Mouse (Mus musculus): ENCODE measurements around the gene Pomc. TPM values are rescaled to one million over a fixed set of nuclear protein-coding genes. Genes with fewer than 3 reads are reported as not detected.
A peak's percentile ranks its signal among the peaks of the same experiment; 100 is the strongest.

Pomc gene
- total and polyA plus RNA-seq, 2 experiments from 2014 or later, result 1.2 TPM; not detected in 1

GRCm38 (mm10) chr12:3955371-3955770 is 620 bp downstream of the Pomc start:
- TF ChIP-seq CTCF (IDR thresholded peaks at IDR 0.05; ENCODE audit: low read depth) (no peak), EP300 (IDR thresholded peaks at IDR 0.05; ENCODE audit: low read depth) (no peak)
- no peak overlapping the region for H3K4me2 ChIP-seq (ENCODE audit: low read depth, low read length)
- no peak overlapping the region for H3K27ac ChIP-seq (ENCODE audit: low read depth)
- peaks cover 4% of the 10 kb centered on the region; the same call in 1 of the 2 replicates for H3K4me1 ChIP-seq (ENCODE audit: control insufficient read depth, insufficient read depth)
- ATAC-seq (ENCODE audit: insufficient read depth, low read depth) (no peak), DNase-seq (ENCODE audit: low spot score) (peak; percentile 13)
- H3K27me3 ChIP-seq (ENCODE audit: control insufficient read depth, insufficient read depth, low read length), result peaks cover 23% of the 10 kb centered on the region
- 28% methylated on average over 10 of the region's 10 CpGs for WGBS
- H3K4me3 ChIP-seq (ENCODE audit: low read depth, low read length), result no peak overlapping the region
- H3K36me3 ChIP-seq (replicated peaks; ENCODE audit: control insufficient read depth, insufficient read depth, low read length), result no peaks in the 10 kb centered on the region
- H3K9me3 ChIP-seq (replicated peaks; ENCODE audit: control insufficient read depth, low read length), result no peaks in the 10 kb centered on the region
- no peak overlapping the region for H3K9ac ChIP-seq (replicated peaks; ENCODE audit: low read depth, low read length)

DNA sequence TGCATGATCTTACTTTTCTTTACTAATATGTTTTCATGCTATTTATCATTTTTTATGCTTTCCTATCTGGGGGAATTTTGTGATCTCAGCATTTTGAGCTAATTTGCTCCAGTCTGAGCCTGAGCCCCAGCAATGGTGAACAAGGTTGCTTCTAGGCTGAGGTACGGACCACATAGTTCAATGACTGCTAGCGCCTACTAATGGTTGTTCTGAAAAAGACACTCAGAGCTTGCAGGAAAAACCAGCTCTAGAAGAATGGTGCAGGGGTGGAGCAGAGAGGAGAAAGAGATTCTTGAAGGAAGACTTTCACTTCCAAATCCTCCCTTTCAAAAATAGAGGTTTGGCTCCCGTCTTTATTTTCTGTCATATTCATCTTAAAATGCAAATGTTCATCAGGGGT is 1.6 kb downstream of the Pomc start:
- DNase-seq (ENCODE audit: low spot score), result no peak
- no peaks in the 10 kb centered on the region for H3K9me3 ChIP-seq (replicated peaks; ENCODE audit: control insufficient read depth, low read length)
- no peak overlapping the region for H3K4me2 ChIP-seq (ENCODE audit: low read depth, low read length)
- peak; percentile 26 for TF ChIP-seq CTCF (IDR thresholded peaks at IDR 0.05; ENCODE audit: low read depth)
- TF ChIP-seq EP300 (IDR thresholded peaks at IDR 0.05; ENCODE audit: low read depth), result no peak
- peaks cover 9% of the 10 kb centered on the region; the same call in 1 of the 2 replicates for H3K4me1 ChIP-seq (ENCODE audit: control insufficient read depth, insufficient read depth)
- H3K9ac ChIP-seq (replicated peaks; ENCODE audit: low read depth, low read length), result no peak overlapping the region
- WGBS, result 17% methylated on average over 3 of the region's 3 CpGs
- no peak overlapping the region for H3K27ac ChIP-seq (ENCODE audit: low read depth)
- no peak overlapping the region for H3K4me3 ChIP-seq (ENCODE audit: low read depth, low read length)
- no peaks in the 10 kb centered on the region for H3K36me3 ChIP-seq (replicated peaks; ENCODE audit: control insufficient read depth, insufficient read depth, low read length)
- ATAC-seq (ENCODE audit: insufficient read depth, low read depth), result no peak
- peaks cover 23% of the 10 kb centered on the region for H3K27me3 ChIP-seq (ENCODE audit: control insufficient read depth, insufficient read depth, low read length)

- 2% methylated on average over 53 of the region's 53 CpGs for WGBS
- DNase-seq (ENCODE audit: low spot score) (peak; percentile 88), ATAC-seq (ENCODE audit: insufficient read depth, low read depth) (peak; percentile 95)
- Histone ChIP-seq H3K36me3 (replicated peaks; ENCODE audit: control insufficient read depth, insufficient read depth, low read length) (0 out of 2 replicates have a peak, but pooled peaks cover 9% of the 10 kb centered on the region), H3K27ac (ENCODE audit: low read depth) (peak overlapping the region; percentile 75), H3K9ac (replicated peaks; ENCODE audit: low read depth, low read length) (peak overlapping the region; percentile 49), H3K9me3 (replicated peaks; ENCODE audit: control insufficient read depth, low read length) (no peaks in the 10 kb centered on the region), H3K27me3 (ENCODE audit: control insufficient read depth, insufficient read depth, low read length) (peaks cover 14% of the 10 kb centered on the region), H3K4me1 (ENCODE audit: control insufficient read depth, insufficient read depth) (peaks cover 9% of the 10 kb centered on the region; the same call in 1 of the 2 replicates), H3K4me3 (ENCODE audit: low read depth, low read length) (peak overlapping the region; percentile 53), H3K4me2 (ENCODE audit: low read depth, low read length) (peak overlapping the region; percentile 72)
- no peak for TF ChIP-seq CTCF (IDR thresholded peaks at IDR 0.05; ENCODE audit: low read depth)
- peak; percentile 41; the same call in 1 of the 2 replicates for TF ChIP-seq EP300 (IDR thresholded peaks at IDR 0.05; ENCODE audit: low read depth)
Observed at GRCm38 (mm10) chr12:3959791-3960543, 5.2 kb downstream of the Pomc start.

- peak overlapping the region; percentile 53 for H3K4me3 ChIP-seq (ENCODE audit: low read depth, low read length)
- H3K4me2 ChIP-seq (ENCODE audit: low read depth, low read length), result peak overlapping the region; percentile 72
- H3K4me1 ChIP-seq (ENCODE audit: control insufficient read depth, insufficient read depth), result peaks cover 9% of the 10 kb centered on the region; the same call in 1 of the 2 replicates
- no peaks in the 10 kb centered on the region for H3K9me3 ChIP-seq (replicated peaks; ENCODE audit: control insufficient read depth, low read length)
- WGBS, result 51% methylated on average over 4 of the region's 4 CpGs
- ATAC-seq (ENCODE audit: insufficient read depth, low read depth) (no peak), DNase-seq (ENCODE audit: low spot score) (peak; percentile 7)
- H3K9ac ChIP-seq (replicated peaks; ENCODE audit: low read depth, low read length), result no peak overlapping the region
- peaks cover 8% of the 10 kb centered on the region for H3K27me3 ChIP-seq (ENCODE audit: control insufficient read depth, insufficient read depth, low read length)
- TF ChIP-seq EP300 (IDR thresholded peaks at IDR 0.05; ENCODE audit: low read depth) (no peak), CTCF (IDR thresholded peaks at IDR 0.05; ENCODE audit: low read depth) (peak; percentile 28; the same call in 1 of the 2 replicates)
- H3K27ac ChIP-seq (ENCODE audit: low read depth), result peak overlapping the region; percentile 75
- peaks cover 14% of the 10 kb centered on the region; the same call in 1 of the 2 replicates for H3K36me3 ChIP-seq (replicated peaks; ENCODE audit: control insufficient read depth, insufficient read depth, low read length)
Observed at GRCm38 (mm10) chr12:3960553-3960952, 5.8 kb downstream of the Pomc start.

GRCm38 (mm10) chr12:3967196-3967595 is 12.4 kb downstream of the Pomc start:
- no peaks in the 10 kb centered on the region for H3K9me3 ChIP-seq (replicated peaks; ENCODE audit: control insufficient read depth, low read length)
- no peak for ATAC-seq (ENCODE audit: insufficient read depth, low read depth)
- no peak for TF ChIP-seq CTCF (IDR thresholded peaks at IDR 0.05; ENCODE audit: low read depth)
- TF ChIP-seq EP300 (IDR thresholded peaks at IDR 0.05; ENCODE audit: low read depth), result no peak
- no peaks in the 10 kb centered on the region for H3K4me1 ChIP-seq (ENCODE audit: control insufficient read depth, insufficient read depth)
- DNase-seq (ENCODE audit: low spot score), result no peak
- H3K27ac ChIP-seq (ENCODE audit: low read depth), result no peak overlapping the region
- no peak overlapping the region for H3K4me2 ChIP-seq (ENCODE audit: low read depth, low read length)
- no peak overlapping the region for H3K4me3 ChIP-seq (ENCODE audit: low read depth, low read length)
- WGBS, result 90% methylated on average over 4 of the region's 4 CpGs
- peaks cover 39% of the 10 kb centered on the region for H3K36me3 ChIP-seq (replicated peaks; ENCODE audit: control insufficient read depth, insufficient read depth, low read length)
- H3K9ac ChIP-seq (replicated peaks; ENCODE audit: low read depth, low read length), result no peak overlapping the region
- no peaks in the 10 kb centered on the region for H3K27me3 ChIP-seq (ENCODE audit: control insufficient read depth, insufficient read depth, low read length)

Measured in heart, postnatal 0 days (tissue).